Mouse (Mus musculus) forelimb bud, embryonic 11.5 days (tissue): ENCODE data around the gene Dab2.

Experiments used
- DNase-seq: peaks from one replicate; pipeline ENCODE4 v3.0.0-alpha.2; 2012; ENCODE audit warnings: low read depth, low spot score

The Dab2 gene

GRCm38 (mm10) chr15:6391886-6392285 lies 92.3 kb downstream of the Dab2 start:
- DNase-seq = no peak

GRCm38 (mm10) chr15:6393624-6394023 lies 94.0 kb downstream of the Dab2 start:
- no peak for DNase-seq

GRCm38 (mm10) chr15:6398211-6398610 lies 98.6 kb downstream of the Dab2 start:
- DNase-seq = no peak

- no peak for DNase-seq
These were observed 99.3 kb downstream of the Dab2 start for GRCm38 (mm10) chr15:6398881-6399280.

- DNase-seq = no peak
These were observed 100.5 kb downstream of the Dab2 start for GRCm38 (mm10) chr15:6400115-6400514.

- no peak for DNase-seq
These were observed 102.8 kb downstream of the Dab2 start for GRCm38 (mm10) chr15:6402433-6402832.

GRCm38 (mm10) chr15:6404172-6404571 lies 104.6 kb downstream of the Dab2 start:
- no peak for DNase-seq

GRCm38 (mm10) chr15:6406771-6407170 lies 107.2 kb downstream of the Dab2 start:
- no peak for DNase-seq

GRCm38 (mm10) chr15:6409031-6409430 lies 109.4 kb downstream of the Dab2 start:
- no peak for DNase-seq

GRCm38 (mm10) chr15:6410161-6410560 lies 110.6 kb downstream of the Dab2 start:
- DNase-seq = no peak

- no peak for DNase-seq
These were observed 111.7 kb downstream of the Dab2 start for GRCm38 (mm10) chr15:6411334-6411733.

- no peak for DNase-seq
These were observed 115.7 kb downstream of the Dab2 start for GRCm38 (mm10) chr15:6415317-6415716.

- DNase-seq = no peak
These were observed 132.2 kb downstream of the Dab2 start for GRCm38 (mm10) chr15:6431777-6432176.

- DNase-seq = no peak
These were observed 132.8 kb downstream of the Dab2 start for GRCm38 (mm10) chr15:6432411-6432810.

GRCm38 (mm10) chr15:6435281-6435680 lies 135.7 kb downstream of the Dab2 start:
- DNase-seq = no peak

- DNase-seq = peak; percentile 19
These were observed 136.2 kb downstream of the Dab2 start for GRCm38 (mm10) chr15:6435773-6436172.

- DNase-seq = no peak
These were observed 139.1 kb downstream of the Dab2 start for GRCm38 (mm10) chr15:6438685-6439084.

- no peak for DNase-seq
These were observed 144.9 kb downstream of the Dab2 start for GRCm38 (mm10) chr15:6444452-6444851.

- DNase-seq = no peak
These were observed 145.5 kb downstream of the Dab2 start, which contains the start of gene C9 for GRCm38 (mm10) chr15:6445135-6445534. TSS of gene C9 (plus strand) at chr15:6445327.

GRCm38 (mm10) chr15:6446181-6446580 lies 146.6 kb downstream of the Dab2 start:
- no peak for DNase-seq

- DNase-seq = no peak
These were observed 149.3 kb downstream of the Dab2 start for GRCm38 (mm10) chr15:6448892-6449291.

- DNase-seq = no peak
These were observed 154.9 kb downstream of the Dab2 start for GRCm38 (mm10) chr15:6454461-6454860.

- DNase-seq = no peak
These were observed 161.8 kb downstream of the Dab2 start for GRCm38 (mm10) chr15:6461381-6461780.

- DNase-seq = no peak
These were observed 163.9 kb downstream of the Dab2 start for GRCm38 (mm10) chr15:6463361-6463923.
